Mouse (Mus musculus) liver, embryonic 11.5 days (tissue): ENCODE measurements around the gene Nedd4. TPM values are rescaled to one million over a fixed set of nuclear protein-coding genes. Genes with fewer than 3 reads are reported as not detected.
A peak's percentile ranks its signal among the peaks of the same experiment; 100 is the strongest.
"Not testable (repeated sequence)": the region's sequence is repeated elsewhere in the genome, so short reads cannot be mapped to it uniquely, and the experiment has no call there.

ENCODE experiments used
- ATAC-seq: fragments of 200-750 bp; cut with Nextera tagmentation; replicated peaks from 2 replicates; pipeline ENCODE4 v1.8.0; 2017; ENCODE audit warnings: moderate number of reproducible peaks, mild to moderate bottlenecking, moderate TSS enrichment, moderate library complexity; ENCODE audit not compliant: low FRiP score
- DNase-seq: peaks from one replicate; pipeline ENCODE4 v3.0.0-alpha.2; 2017; ENCODE audit warnings: low spot score
- H3K27ac ChIP-seq: fragments of 300-500 bp; sonication (generic); 2 replicates; pipeline ENCODE4 v1.5.1; 2014; ENCODE audit warnings: mild to moderate bottlenecking, low read depth, low read length, control low read depth
- H3K27me3 ChIP-seq: fragments of 300-500 bp; sonication (generic); replicated peaks from 2 replicates; pipeline ENCODE4 v1.6.1; 2014; ENCODE audit warnings: low read length, mixed read lengths; ENCODE audit not compliant: control insufficient read depth, insufficient read depth
- H3K36me3 ChIP-seq: fragments of 300-500 bp; sonication (generic); 2 replicates; pipeline ENCODE4 v1.6.1; 2014; ENCODE audit warnings: mild to moderate bottlenecking, low read length, moderate library complexity, mixed read lengths; ENCODE audit not compliant: control insufficient read depth, insufficient read depth
- H3K4me1 ChIP-seq: fragments of 300-500 bp; sonication (generic); replicated peaks from 2 replicates; pipeline ENCODE4 v1.6.1; 2014; ENCODE audit warnings: low read length, mixed read lengths; ENCODE audit not compliant: control insufficient read depth, insufficient read depth
- H3K4me2 ChIP-seq: fragments of 300-500 bp; sonication (generic); 2 replicates; pipeline ENCODE4 v1.6.1; 2014; ENCODE audit warnings: mild to moderate bottlenecking, control low read depth, moderate library complexity
- H3K4me3 ChIP-seq: fragments of 300-500 bp; sonication (generic); 2 replicates; pipeline ENCODE4 v1.5.1; 2014; ENCODE audit warnings: low read depth, low read length, control low read depth
- H3K9ac ChIP-seq: fragments of 300-500 bp; sonication (generic); 2 replicates; pipeline ENCODE4 v1.6.1; 2014; ENCODE audit warnings: low read depth, low read length, control low read depth
- H3K9me3 ChIP-seq: fragments of 300-500 bp; sonication (generic); 2 replicates; pipeline ENCODE4 v1.6.1; 2016; ENCODE audit warnings: low read length, inconsistent platforms, mixed read lengths; ENCODE audit not compliant: control insufficient read depth
- WGBS: fragments of 180-500 bp; shearing (Covaris S2); extraction: QIAGEN DNeasy Blood & Tissue Kit; methylation state at CpG from one replicate; pipeline ENCODE4 v1.1.7; 2014; 5-methylcytosine and 5-hydroxymethylcytosine counted together
- polyA plus RNA-seq: library from polyadenylated mRNA; unstranded; fragments of >200 nt; fragmentation: Nextera tagmentation; extraction: Ambion mirVana; gene quantifications from 2 replicates; pipeline ENCODE4 v1.2.1, GENCODE M21; 2014

Nedd4 gene
- polyA plus RNA-seq, 1 experiment from 2014 or later: 302 TPM

DNA sequence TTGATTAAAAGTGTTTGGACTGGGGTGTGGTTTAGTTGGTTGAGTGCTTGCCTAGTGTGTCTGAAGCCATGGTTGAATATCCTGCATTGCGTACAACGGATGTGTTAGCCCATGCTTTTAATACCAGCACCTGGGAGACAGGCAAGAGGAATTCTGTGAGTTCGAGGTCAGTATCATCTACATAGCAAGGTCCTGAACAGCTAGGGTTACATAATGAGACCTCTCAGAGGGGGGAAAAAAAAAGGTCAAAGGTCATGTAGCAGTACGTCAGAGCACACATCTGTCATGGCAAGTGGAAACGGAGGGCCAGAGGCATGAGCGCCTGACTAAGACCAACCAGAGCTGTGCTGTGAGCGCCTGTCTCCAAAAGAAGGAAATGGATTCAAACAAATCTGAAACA, 3.4 kb downstream of the Nedd4 start:
- Histone ChIP-seq H3K4me3 (0 out of 2 replicates have a peak overlapping the region, but pooled peaks have one; percentile 5), H3K27ac (0 out of 2 replicates have a peak overlapping the region, but pooled peaks have one; percentile 52), H3K4me2 (peak overlapping the region; percentile 95), H3K9me3 (no peaks in the 10 kb centered on the region), H3K4me1 (peaks cover 40% of the 10 kb centered on the region), H3K9ac (no peak overlapping the region; the same call in 1 of the 2 replicates), H3K36me3 (peaks cover 22% of the 10 kb centered on the region), H3K27me3 (no peaks in the 10 kb centered on the region)
- ATAC-seq (no peak), DNase-seq (no peak)
- 62% methylated on average over 7 of the region's 7 CpGs for WGBS

DNA sequence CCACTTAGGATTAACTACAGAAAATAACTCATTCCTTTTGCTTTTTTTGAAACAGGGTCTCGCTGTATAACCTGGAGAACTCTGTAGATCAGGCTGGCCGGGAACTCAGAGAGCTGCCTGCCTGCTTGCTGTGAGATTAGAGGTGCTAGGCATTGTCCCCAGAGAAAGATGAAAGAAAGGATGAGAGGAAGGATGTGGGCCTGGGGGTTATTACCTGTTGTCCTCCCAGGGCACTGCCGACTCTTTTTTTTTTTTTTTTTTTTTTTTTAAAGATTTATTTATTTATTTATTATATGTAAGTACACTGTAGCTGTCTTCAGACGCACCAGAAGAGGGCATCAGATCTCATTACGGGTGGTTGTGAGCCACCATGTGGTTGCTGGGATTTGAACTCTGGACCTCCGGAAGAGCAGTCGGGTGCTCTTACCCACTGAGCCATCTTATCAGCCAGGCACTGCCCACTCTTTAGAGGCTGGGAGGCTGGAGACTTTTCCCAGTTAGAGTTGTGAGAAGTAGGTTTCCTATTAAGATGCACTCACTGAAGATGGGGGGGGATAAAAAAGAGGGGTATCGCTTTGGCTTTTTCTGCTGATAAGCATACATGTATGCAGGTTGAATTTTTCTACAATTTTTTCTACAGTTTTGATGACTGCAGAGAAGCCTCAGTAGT, 4.3 kb downstream of the Nedd4 start:
- WGBS: 71% methylated on average over 6 of the region's 8 CpGs
- not testable (repeated sequence) for H3K4me2 ChIP-seq, ATAC-seq, H3K4me3 ChIP-seq, H3K27me3 ChIP-seq, H3K9me3 ChIP-seq, DNase-seq, H3K9ac ChIP-seq
- Histone ChIP-seq H3K36me3 (peaks cover 26% of the 10 kb centered on the region), H3K27ac (0 out of 2 replicates have a peak overlapping the region, but pooled peaks have one; percentile 32), H3K4me1 (peaks cover 33% of the 10 kb centered on the region)

DNA sequence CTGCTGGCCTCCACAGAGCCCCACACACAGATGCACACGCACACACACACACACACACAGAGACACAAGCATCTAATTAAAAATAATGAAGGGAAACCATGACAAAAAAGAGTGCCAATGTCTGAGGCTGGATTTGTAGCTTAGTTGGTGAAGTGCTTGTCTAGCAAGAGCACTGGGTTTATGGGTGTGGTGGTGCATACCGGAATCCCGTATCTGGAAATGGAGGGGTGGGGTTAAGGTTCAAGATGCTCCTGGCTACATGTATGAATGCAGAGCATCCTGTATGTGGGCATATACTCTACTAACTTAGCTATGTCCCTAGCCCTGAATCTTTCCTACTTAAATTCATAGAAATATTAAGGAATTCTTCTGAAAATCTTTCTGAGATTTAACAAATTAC, 5.0 kb downstream of the Nedd4 start:
- H3K9me3 ChIP-seq: no peaks in the 10 kb centered on the region
- WGBS: 80% methylated on average over 3 of the region's 3 CpGs
- H3K4me2 ChIP-seq: no peak overlapping the region
- ATAC-seq: no peak
- H3K27me3 ChIP-seq: no peaks in the 10 kb centered on the region
- 0 out of 2 replicates have a peak overlapping the region, but pooled peaks have one; percentile 32 for H3K27ac ChIP-seq
- peaks cover 30% of the 10 kb centered on the region for H3K36me3 ChIP-seq
- no peak overlapping the region for H3K4me3 ChIP-seq
- no peak overlapping the region for H3K9ac ChIP-seq
- DNase-seq: no peak
- H3K4me1 ChIP-seq: peaks cover 33% of the 10 kb centered on the region

DNA sequence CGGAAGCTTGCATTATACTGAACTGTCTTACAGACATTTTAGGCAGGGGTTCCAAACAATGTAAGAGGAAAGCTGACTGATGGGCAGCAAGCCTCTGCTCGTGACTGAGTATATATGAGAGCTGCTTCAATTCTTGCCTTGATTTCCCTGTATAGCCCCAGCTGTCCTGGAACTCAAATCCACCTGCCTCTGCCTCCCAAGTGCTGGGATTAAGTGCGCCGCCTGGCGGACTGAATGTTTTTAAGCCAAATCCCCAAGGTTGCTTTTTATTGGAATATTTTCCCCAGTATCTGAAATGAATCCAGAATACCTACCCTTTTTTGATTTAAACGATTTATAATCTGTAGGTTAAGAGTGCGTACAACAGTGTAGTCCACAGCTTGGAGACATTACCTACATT, 7.2 kb downstream of the Nedd4 start:
- DNase-seq: no peak
- Histone ChIP-seq H3K9ac (no peak overlapping the region), H3K36me3 (peaks cover 37% of the 10 kb centered on the region), H3K9me3 (no peaks in the 10 kb centered on the region), H3K27ac (no peak overlapping the region), H3K27me3 (no peaks in the 10 kb centered on the region), H3K4me3 (no peak overlapping the region), H3K4me1 (peaks cover 25% of the 10 kb centered on the region), H3K4me2 (no peak overlapping the region)
- 88% methylated on average over 7 of the region's 7 CpGs for WGBS
- no peak for ATAC-seq

GRCm38 (mm10) chr9:72672361-72672760, 10.2 kb downstream of the Nedd4 start:
- no peak overlapping the region for H3K27ac ChIP-seq
- no peaks in the 10 kb centered on the region for H3K9me3 ChIP-seq
- WGBS: 36% methylated on average over 2 of the region's 2 CpGs
- peaks cover 39% of the 10 kb centered on the region for H3K36me3 ChIP-seq
- H3K4me2 ChIP-seq: no peak overlapping the region
- H3K27me3 ChIP-seq: no peaks in the 10 kb centered on the region
- DNase-seq (peak; percentile 71), ATAC-seq (no peak)
- H3K4me3 ChIP-seq: no peak overlapping the region
- H3K4me1 ChIP-seq: peaks cover 4% of the 10 kb centered on the region
- H3K9ac ChIP-seq: no peak overlapping the region

DNA sequence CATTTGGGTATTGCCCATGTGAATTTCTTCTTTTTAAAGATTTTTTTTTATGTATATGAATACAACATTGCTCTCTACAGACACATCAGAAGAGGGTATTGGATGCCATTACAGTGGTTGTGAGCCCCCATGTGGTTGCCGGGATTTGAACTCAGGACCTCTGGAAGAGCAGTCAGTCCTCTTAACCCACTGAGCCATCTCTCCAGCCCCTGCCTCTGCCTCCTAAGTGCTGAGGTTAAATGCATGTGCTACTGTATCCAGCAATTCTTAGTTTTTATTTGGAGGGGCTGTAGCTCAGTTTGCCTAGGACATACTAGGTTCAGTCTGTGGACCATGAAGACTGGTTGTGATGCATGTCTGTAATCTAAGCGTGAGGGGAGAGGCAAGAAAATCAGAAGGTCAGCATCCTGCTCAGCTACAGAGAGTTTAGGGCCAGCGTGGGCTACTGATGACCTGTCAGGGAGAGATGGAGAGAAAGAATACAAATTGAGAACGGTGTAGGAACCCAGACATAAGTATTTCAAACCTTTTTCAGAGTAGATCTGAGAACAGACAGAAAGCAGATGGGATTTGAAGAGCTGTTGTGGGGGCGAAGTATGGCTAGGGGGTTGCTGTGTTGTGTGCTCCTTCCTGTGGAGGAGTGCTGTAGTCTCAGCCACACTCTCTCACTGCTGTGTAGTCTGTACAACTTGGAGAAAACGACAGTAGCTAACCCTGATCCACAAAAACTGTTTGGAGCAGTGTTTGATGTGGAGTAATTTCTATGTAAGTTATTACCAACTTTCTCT, 13.0 kb downstream of the Nedd4 start:
- 91% methylated on average over 6 of the region's 6 CpGs for WGBS
- Histone ChIP-seq H3K27me3 (no peaks in the 10 kb centered on the region), H3K9me3 (no peaks in the 10 kb centered on the region), H3K27ac (no peak overlapping the region), H3K4me3 (no peak overlapping the region), H3K9ac (no peak overlapping the region), H3K4me2 (no peak overlapping the region), H3K36me3 (peaks cover 47% of the 10 kb centered on the region), H3K4me1 (no peaks in the 10 kb centered on the region)
- no peak for DNase-seq
- no peak for ATAC-seq

GRCm38 (mm10) chr9:72675745-72676200, 13.6 kb downstream of the Nedd4 start:
- no peak overlapping the region for H3K4me2 ChIP-seq
- ATAC-seq: no peak
- no peak overlapping the region for H3K9ac ChIP-seq
- no peaks in the 10 kb centered on the region for H3K9me3 ChIP-seq
- H3K4me1 ChIP-seq: no peaks in the 10 kb centered on the region
- 83% methylated on average over 3 of the region's 3 CpGs for WGBS
- no peak overlapping the region for H3K4me3 ChIP-seq
- H3K27me3 ChIP-seq: no peaks in the 10 kb centered on the region
- H3K27ac ChIP-seq: no peak overlapping the region
- no peak for DNase-seq
- peaks cover 45% of the 10 kb centered on the region for H3K36me3 ChIP-seq

- WGBS: 88% methylated on average over 5 of the region's 5 CpGs
- peaks cover 43% of the 10 kb centered on the region for H3K36me3 ChIP-seq
- H3K27me3 ChIP-seq: no peaks in the 10 kb centered on the region
- no peak overlapping the region for H3K27ac ChIP-seq
- DNase-seq: no peak
- no peak overlapping the region for H3K9ac ChIP-seq
- no peak overlapping the region for H3K4me3 ChIP-seq
- 0 out of 2 replicates have a peak, but pooled peaks cover 4% of the 10 kb centered on the region for H3K4me1 ChIP-seq
- no peak for ATAC-seq
- H3K4me2 ChIP-seq: no peak overlapping the region
- no peaks in the 10 kb centered on the region for H3K9me3 ChIP-seq
Observed at GRCm38 (mm10) chr9:72677659-72678058, 15.5 kb downstream of the Nedd4 start.
